ENCODE assay signal across 8 mouse cellular contexts in the genomic region with DNA sequence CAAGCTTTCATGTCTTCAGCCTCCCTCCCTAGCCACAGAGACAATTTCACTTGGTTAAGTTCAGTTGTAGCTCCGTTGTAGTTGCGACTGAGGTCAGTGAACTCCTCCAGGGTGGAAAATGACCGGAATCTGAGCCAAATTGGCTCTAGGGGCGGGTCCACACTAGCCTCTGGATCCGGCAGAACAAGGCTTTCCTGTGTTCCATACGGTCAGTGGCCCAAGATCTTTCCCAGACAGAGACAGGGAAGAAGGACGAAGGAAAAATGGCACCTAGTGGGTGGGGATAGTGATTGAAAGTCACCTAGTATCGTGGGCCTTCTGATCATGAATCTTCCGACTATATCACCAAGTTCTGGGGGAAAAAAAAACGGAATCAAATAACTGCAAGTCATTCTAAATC. TPM values are rescaled to one million over a fixed set of nuclear protein-coding genes. Genes with fewer than 3 reads are reported as not detected.
DNase-seq lines count a peak whose midpoint lies in the region; ATAC-seq and TF ChIP-seq lines count a peak whose summit lies in the region.

No protein-coding gene starts in this region.

- H3K27me3 ChIP-seq in heart, embryonic 14.5 days (ENCODE audit: control insufficient read depth, insufficient read depth, low read length) = no peaks in the 10 kb centered on the region
- H3K27me3 ChIP-seq in kidney, embryonic 16.5 days (ENCODE audit: insufficient read depth, low read length) = no peaks in the 10 kb centered on the region

- peaks cover 18 to 33% of the 10 kb centered on the region in 2 experiments for H3K4me1 ChIP-seq in heart, embryonic 14.5 days (ENCODE audit: control insufficient read depth in 2 of 2, insufficient read depth in 2 of 2, low read length in 2 of 2)
- peaks cover 34% of the 10 kb centered on the region for H3K4me1 ChIP-seq in kidney, embryonic 16.5 days (ENCODE audit: insufficient read depth, low read length)

- no peak for TF ChIP-seq CTCF in gastrocnemius, adult 2 months (IDR thresholded peaks at IDR 0.05)

- WGBS in heart, embryonic 14.5 days = 32% methylated on average over 10 of the region's 10 CpGs
- WGBS in kidney, embryonic 16.5 days = 9% methylated on average over 10 of the region's 10 CpGs

- peak overlapping the region; percentile 94 for H3K9ac ChIP-seq in heart, embryonic 14.5 days (ENCODE audit: low read length)
- H3K9ac ChIP-seq in kidney, embryonic 16.5 days (replicated peaks; ENCODE audit: low read length) = peak overlapping the region; percentile 96

- peak overlapping the region; percentile 91 for H3K4me2 ChIP-seq in heart, embryonic 14.5 days (ENCODE audit: low read length)
- peak overlapping the region; percentile 88 for H3K4me2 ChIP-seq in kidney, embryonic 16.5 days (replicated peaks; ENCODE audit: low read depth, low read length)

- no peak for ATAC-seq in heart, embryonic 14.5 days (ENCODE audit: insufficient number of reproducible peaks, insufficient read depth, low FRiP score, low read depth)
- no peak for ATAC-seq in kidney, embryonic 16.5 days (ENCODE audit: low FRiP score, low TSS enrichment)

- no peaks in the 10 kb centered on the region for H3K36me3 ChIP-seq in heart, embryonic 14.5 days (ENCODE audit: control insufficient read depth, insufficient read depth, low read length)
- H3K36me3 ChIP-seq in kidney, embryonic 16.5 days (ENCODE audit: insufficient read depth, low read length) = no peaks in the 10 kb centered on the region

- peak; percentile 43 for DNase-seq in gastrocnemius, adult 2 months
- no peak for DNase-seq in gastrocnemius, postnatal 10 days
- peak; percentile 18 for DNase-seq in lung, postnatal 25 days (ENCODE audit: low spot score)
- DNase-seq in urinary bladder, adult 18-20 months (ENCODE audit: low spot score in 2 of 2) = no peak
- no peak for DNase-seq in right cerebral cortex, adult 18-20 months
- no peak for DNase-seq in spleen, adult 12 weeks (ENCODE audit: low spot score)

- peak overlapping the region; percentile 95 for H3K4me3 ChIP-seq in gastrocnemius, adult 2 months
- peak overlapping the region; percentile 75 to 82 for H3K4me3 ChIP-seq in heart, embryonic 14.5 days (ENCODE audit: control insufficient read depth in 1 of 2, insufficient read depth in 1 of 2, low read depth in 1 of 2, low read length in 2 of 2)
- H3K4me3 ChIP-seq in kidney, embryonic 16.5 days (ENCODE audit: low read length) = peak overlapping the region; percentile 92

- intact Hi-C loops in gastrocnemius, adult 2 months (cut with DNase I) = no loop called here

- peak overlapping the region; percentile 86 for H3K27ac ChIP-seq in gastrocnemius, adult 2 months
- H3K27ac ChIP-seq in heart, embryonic 14.5 days (replicated peaks in 1 of 2; ENCODE audit: control insufficient read depth in 1 of 2, insufficient read depth in 1 of 2, low read depth in 2 of 2, low read length in 2 of 2) = no peak overlapping the region
- H3K27ac ChIP-seq in kidney, embryonic 16.5 days (ENCODE audit: low read length) = no peak overlapping the region

- no peaks in the 10 kb centered on the region for H3K9me3 ChIP-seq in heart, embryonic 14.5 days (ENCODE audit: control insufficient read depth, low read length)
- H3K9me3 ChIP-seq in kidney, embryonic 16.5 days (ENCODE audit: low read length) = no peaks in the 10 kb centered on the region

RNA-seq across cellular contexts. Expression of a gene that starts 0.5 kb away (rescaled TPM):
- total RNA-seq in gastrocnemius, adult 2 months (2021) = 1 to 10 TPM; 5.7 to 6.2 TPM
- 10 to 100 TPM; 17.5 to 27.5 TPM for total RNA-seq in gastrocnemius, postnatal 10 days (2021)
- 19.1 and 20.4 TPM in 2 replicates for polyA plus RNA-seq in heart, embryonic 14.5 days (2014; fragmentation: Nextera tagmentation; extraction: Ambion mirVana)
- 31.3 and 31.9 TPM in 2 replicates for polyA plus RNA-seq in kidney, embryonic 16.5 days (2015; fragmentation: Nextera tagmentation; extraction: Ambion mirVana)

Comparison
In these comparisons a context has a peak if more than half of its experiments do, and no peak if none do; other contexts are left out.
1. DNase-seq: peak in gastrocnemius, adult 2 months (single experiment) and lung, postnatal 25 days (single experiment); none in gastrocnemius, postnatal 10 days (single experiment), urinary bladder, adult 18-20 months (0 of 2), right cerebral cortex, adult 18-20 months (single experiment) and spleen, adult 12 weeks (single experiment).
2. Peak in every context shown above with its lines, with median percentiles within 50 percentile points of each other: H3K4me3 ChIP-seq.